Mouse (Mus musculus): ENCODE data around the gene Rrp12. TPM values are rescaled to one million over a fixed set of nuclear protein-coding genes. Genes with fewer than 3 reads are reported as not detected.

Rrp12 gene
- polyA plus RNA-seq, 1 experiment, result 3.6 TPM

DNA sequence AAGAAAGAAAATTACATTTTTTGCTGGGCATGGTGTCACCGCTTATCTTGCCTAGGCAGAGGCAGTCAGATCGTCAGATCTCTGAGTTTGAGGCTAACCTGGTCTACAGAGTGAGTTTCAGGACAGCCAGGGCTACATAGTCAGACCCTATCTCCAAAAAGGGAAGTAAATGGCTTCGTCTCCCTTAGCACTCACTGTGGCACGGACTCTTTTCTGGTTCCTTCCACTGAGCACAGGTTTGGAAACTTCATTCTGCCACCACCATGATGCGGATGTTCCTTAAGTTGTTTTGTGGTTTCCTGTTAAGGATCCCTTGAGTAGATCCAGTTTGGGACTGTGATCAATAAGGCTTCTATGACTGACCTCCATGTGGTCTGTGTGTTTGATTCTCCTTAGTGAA lies 71.0 kb downstream of the Rrp12 start:
- Histone ChIP-seq H3K4me1 (ENCODE audit: control insufficient read depth, insufficient read depth, low read length) (peaks cover 2% of the 10 kb centered on the region; the same call in 1 of the 2 replicates), H3K27me3 (replicated peaks; ENCODE audit: control insufficient read depth, insufficient read depth, low read length) (no peaks in the 10 kb centered on the region), H3K36me3 (ENCODE audit: control insufficient read depth, insufficient read depth, low read length) (no peaks in the 10 kb centered on the region), H3K4me3 (ENCODE audit: insufficient read depth, low read depth, low read length) (no peak overlapping the region), H3K27ac (ENCODE audit: insufficient read depth, low read depth, low read length) (no peak overlapping the region)
- no peak for DNase-seq
- 83% methylated on average over 5 of the region's 5 CpGs for WGBS
- TF ChIP-seq POLR2A (IDR thresholded peaks at IDR 0.05; ENCODE audit: low read depth, low read length), result no peak
- TF ChIP-seq CTCF (conservative IDR thresholded peaks at IDR 0.05; ENCODE audit: insufficient read depth, insufficient read length, low read depth, low read length), result no peak

DNA sequence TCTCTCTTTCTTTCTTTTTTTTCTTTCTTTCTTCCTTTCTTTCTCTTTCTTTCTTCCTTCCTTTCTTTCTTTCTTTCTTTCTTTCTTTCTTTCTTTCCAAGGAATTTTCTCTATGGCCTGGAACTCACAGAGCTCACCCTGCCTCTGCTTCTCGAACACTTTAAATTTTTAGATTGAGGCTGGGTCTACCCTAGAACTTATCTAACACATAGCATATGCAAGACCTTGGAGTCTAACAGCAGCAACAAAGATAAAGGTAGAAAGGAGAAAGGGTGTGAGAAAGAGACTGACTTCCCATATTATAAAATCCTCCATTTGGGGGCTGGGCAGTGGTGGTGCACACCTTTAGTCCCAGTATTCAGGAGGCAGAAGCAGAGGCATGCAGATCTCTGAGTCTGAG lies 73.4 kb downstream of the Rrp12 start:
- H3K4me3 ChIP-seq (ENCODE audit: insufficient read depth, low read depth, low read length), result no peak overlapping the region
- DNase-seq, result no peak
- TF ChIP-seq CTCF (conservative IDR thresholded peaks at IDR 0.05; ENCODE audit: insufficient read depth, insufficient read length, low read depth, low read length), result no peak
- no peak for TF ChIP-seq POLR2A (IDR thresholded peaks at IDR 0.05; ENCODE audit: low read depth, low read length)
- H3K36me3 ChIP-seq (ENCODE audit: control insufficient read depth, insufficient read depth, low read length), result no peaks in the 10 kb centered on the region
- WGBS, result 91% methylated on average over 1 of the region's 1 CpGs
- H3K27ac ChIP-seq (ENCODE audit: insufficient read depth, low read depth, low read length), result no peak overlapping the region
- H3K4me1 ChIP-seq (ENCODE audit: control insufficient read depth, insufficient read depth, low read length), result no peaks in the 10 kb centered on the region
- H3K27me3 ChIP-seq (replicated peaks; ENCODE audit: control insufficient read depth, insufficient read depth, low read length), result no peaks in the 10 kb centered on the region

DNA sequence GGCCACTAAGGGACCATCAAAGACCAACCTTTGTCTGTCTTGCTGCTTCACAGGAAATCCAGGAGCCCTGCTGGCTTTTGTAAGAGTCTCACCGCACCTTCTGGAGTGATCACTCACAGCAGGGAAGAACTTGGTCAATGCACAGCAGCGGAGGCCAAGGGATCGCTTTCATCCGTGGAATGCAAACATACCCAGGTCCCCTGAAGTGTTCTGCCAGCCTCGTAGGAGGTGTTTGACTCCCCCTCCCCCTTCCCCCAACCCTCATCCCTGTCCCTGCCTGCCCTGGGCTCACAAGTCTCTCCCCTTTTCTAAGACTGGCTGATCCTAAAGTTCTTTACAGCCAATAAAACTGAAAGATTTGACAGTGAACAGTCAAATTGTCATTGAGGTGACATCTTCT lies 74.5 kb downstream of the Rrp12 start:
- TF ChIP-seq CTCF (conservative IDR thresholded peaks at IDR 0.05; ENCODE audit: insufficient read depth, insufficient read length, low read depth, low read length), result no peak
- TF ChIP-seq POLR2A (IDR thresholded peaks at IDR 0.05; ENCODE audit: low read depth, low read length), result no peak
- no peaks in the 10 kb centered on the region for H3K4me1 ChIP-seq (ENCODE audit: control insufficient read depth, insufficient read depth, low read length)
- WGBS, result 33% methylated on average over 5 of the region's 5 CpGs
- no peaks in the 10 kb centered on the region for H3K36me3 ChIP-seq (ENCODE audit: control insufficient read depth, insufficient read depth, low read length)
- no peak overlapping the region for H3K4me3 ChIP-seq (ENCODE audit: insufficient read depth, low read depth, low read length)
- H3K27me3 ChIP-seq (replicated peaks; ENCODE audit: control insufficient read depth, insufficient read depth, low read length), result no peaks in the 10 kb centered on the region
- H3K27ac ChIP-seq (ENCODE audit: insufficient read depth, low read depth, low read length), result no peak overlapping the region
- DNase-seq, result no peak

DNA sequence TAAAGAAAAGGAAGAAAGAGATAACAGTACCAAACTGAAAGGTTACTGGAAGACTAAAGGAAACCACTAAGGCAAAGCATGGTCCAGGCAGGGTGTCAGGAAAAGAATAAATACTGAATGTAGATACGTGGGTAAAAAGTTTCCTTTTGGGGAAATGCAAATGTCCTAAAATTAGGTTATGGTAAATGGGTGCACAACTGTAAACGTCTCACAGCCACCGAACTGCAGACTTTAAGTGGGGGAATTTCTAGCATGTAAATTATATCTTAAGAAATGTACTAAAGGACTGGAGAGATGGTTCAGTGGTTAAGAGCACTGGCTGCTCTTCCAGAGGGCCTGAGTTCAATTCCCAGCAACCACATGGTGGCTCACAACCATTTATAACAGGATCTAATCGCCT lies 77.2 kb downstream of the Rrp12 start:
- H3K4me1 ChIP-seq (ENCODE audit: control insufficient read depth, insufficient read depth, low read length), result no peaks in the 10 kb centered on the region
- H3K27me3 ChIP-seq (replicated peaks; ENCODE audit: control insufficient read depth, insufficient read depth, low read length), result no peaks in the 10 kb centered on the region
- no peak for TF ChIP-seq POLR2A (IDR thresholded peaks at IDR 0.05; ENCODE audit: low read depth, low read length)
- TF ChIP-seq CTCF (conservative IDR thresholded peaks at IDR 0.05; ENCODE audit: insufficient read depth, insufficient read length, low read depth, low read length), result no peak
- no peak for DNase-seq
- WGBS, result 78% methylated on average over 4 of the region's 4 CpGs
- no peak overlapping the region for H3K27ac ChIP-seq (ENCODE audit: insufficient read depth, low read depth, low read length)
- no peaks in the 10 kb centered on the region for H3K36me3 ChIP-seq (ENCODE audit: control insufficient read depth, insufficient read depth, low read length)
- H3K4me3 ChIP-seq (ENCODE audit: insufficient read depth, low read depth, low read length), result no peak overlapping the region

GRCm38 (mm10) chr19:41817325-41817724 lies 78.6 kb downstream of the Rrp12 start:
- H3K27ac ChIP-seq (ENCODE audit: insufficient read depth, low read depth, low read length), result no peak overlapping the region
- no peak for DNase-seq
- no peaks in the 10 kb centered on the region for H3K27me3 ChIP-seq (replicated peaks; ENCODE audit: control insufficient read depth, insufficient read depth, low read length)
- no peaks in the 10 kb centered on the region for H3K36me3 ChIP-seq (ENCODE audit: control insufficient read depth, insufficient read depth, low read length)
- H3K4me1 ChIP-seq (ENCODE audit: control insufficient read depth, insufficient read depth, low read length), result no peaks in the 10 kb centered on the region
- TF ChIP-seq CTCF (conservative IDR thresholded peaks at IDR 0.05; ENCODE audit: insufficient read depth, insufficient read length, low read depth, low read length) (no peak), POLR2A (IDR thresholded peaks at IDR 0.05; ENCODE audit: low read depth, low read length) (no peak)
- 53% methylated on average over 10 of the region's 10 CpGs for WGBS
- H3K4me3 ChIP-seq (ENCODE audit: insufficient read depth, low read depth, low read length), result no peak overlapping the region

DNA sequence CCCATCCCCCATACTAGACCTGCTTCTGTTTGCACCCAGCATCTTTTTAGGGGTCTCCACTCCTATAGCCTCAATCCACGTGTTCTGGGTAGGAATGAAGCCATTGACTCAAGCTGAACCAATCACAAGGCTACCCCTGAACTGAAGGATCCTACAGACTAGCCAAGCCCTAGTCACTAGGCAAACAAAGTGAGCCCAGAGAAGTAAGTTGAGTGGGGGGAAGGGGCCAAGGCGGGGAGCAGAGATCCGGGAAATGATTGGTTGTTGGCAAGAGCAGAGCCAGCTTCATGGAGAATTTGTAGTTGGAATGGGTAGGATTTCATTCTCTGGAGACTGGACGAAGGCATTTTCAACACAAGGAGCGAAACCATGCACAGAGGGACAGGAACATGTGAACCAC lies 79.1 kb downstream of the Rrp12 start:
- H3K36me3 ChIP-seq (ENCODE audit: control insufficient read depth, insufficient read depth, low read length), result no peaks in the 10 kb centered on the region
- no peak overlapping the region for H3K4me3 ChIP-seq (ENCODE audit: insufficient read depth, low read depth, low read length)
- no peak overlapping the region for H3K27ac ChIP-seq (ENCODE audit: insufficient read depth, low read depth, low read length)
- WGBS, result 75% methylated on average over 5 of the region's 5 CpGs
- H3K27me3 ChIP-seq (replicated peaks; ENCODE audit: control insufficient read depth, insufficient read depth, low read length), result no peaks in the 10 kb centered on the region
- no peak for TF ChIP-seq CTCF (conservative IDR thresholded peaks at IDR 0.05; ENCODE audit: insufficient read depth, insufficient read length, low read depth, low read length)
- no peak for TF ChIP-seq POLR2A (IDR thresholded peaks at IDR 0.05; ENCODE audit: low read depth, low read length)
- no peak for DNase-seq
- H3K4me1 ChIP-seq (ENCODE audit: control insufficient read depth, insufficient read depth, low read length), result no peaks in the 10 kb centered on the region

DNA sequence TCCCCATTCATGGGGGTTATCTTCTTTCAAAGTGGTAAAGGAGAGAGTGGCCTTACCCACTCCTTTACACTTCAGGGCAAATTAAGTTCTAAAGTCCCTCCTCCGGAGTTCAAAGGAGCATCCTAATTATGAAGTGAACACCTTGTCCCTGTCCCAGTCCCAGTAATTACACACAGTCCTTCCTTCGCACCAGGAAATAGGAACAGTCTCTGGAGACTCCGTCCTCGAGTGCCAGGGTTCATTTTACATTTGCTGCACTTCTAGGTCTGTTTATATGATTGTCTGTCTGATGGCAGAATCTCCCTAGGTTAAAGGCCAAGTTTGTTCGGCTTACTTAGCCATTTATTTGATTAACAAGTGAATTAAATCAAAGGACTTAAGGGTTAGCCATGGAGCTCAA lies 79.6 kb downstream of the Rrp12 start:
- 50% methylated on average over 5 of the region's 5 CpGs for WGBS
- no peaks in the 10 kb centered on the region for H3K4me1 ChIP-seq (ENCODE audit: control insufficient read depth, insufficient read depth, low read length)
- H3K36me3 ChIP-seq (ENCODE audit: control insufficient read depth, insufficient read depth, low read length), result no peaks in the 10 kb centered on the region
- no peak for TF ChIP-seq CTCF (conservative IDR thresholded peaks at IDR 0.05; ENCODE audit: insufficient read depth, insufficient read length, low read depth, low read length)
- TF ChIP-seq POLR2A (IDR thresholded peaks at IDR 0.05; ENCODE audit: low read depth, low read length), result no peak
- no peak overlapping the region for H3K4me3 ChIP-seq (ENCODE audit: insufficient read depth, low read depth, low read length)
- no peak for DNase-seq
- H3K27ac ChIP-seq (ENCODE audit: insufficient read depth, low read depth, low read length), result no peak overlapping the region
- H3K27me3 ChIP-seq (replicated peaks; ENCODE audit: control insufficient read depth, insufficient read depth, low read length), result no peaks in the 10 kb centered on the region

DNA sequence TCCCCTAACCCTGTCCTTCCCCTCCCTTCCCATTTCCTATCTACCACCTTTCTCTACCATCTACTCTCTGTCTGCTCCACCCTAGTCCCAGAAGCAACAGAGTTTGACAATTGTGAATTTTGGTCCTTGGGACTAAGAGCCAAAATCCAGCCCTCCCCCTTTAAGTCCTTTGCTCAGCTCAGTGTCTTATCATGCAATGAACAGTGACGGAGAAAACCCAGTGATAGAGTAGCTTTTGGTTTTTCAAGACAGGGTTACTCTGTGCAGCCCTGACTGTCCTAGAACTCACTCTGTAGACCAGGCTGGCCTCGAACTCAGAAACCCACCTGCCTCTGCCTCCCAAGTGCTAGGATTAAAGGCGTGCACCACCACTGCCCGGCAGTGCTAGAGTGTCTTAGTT lies 82.6 kb downstream of the Rrp12 start:
- Histone ChIP-seq H3K36me3 (ENCODE audit: control insufficient read depth, insufficient read depth, low read length) (no peaks in the 10 kb centered on the region), H3K4me3 (ENCODE audit: insufficient read depth, low read depth, low read length) (no peak overlapping the region), H3K27ac (ENCODE audit: insufficient read depth, low read depth, low read length) (no peak overlapping the region), H3K27me3 (replicated peaks; ENCODE audit: control insufficient read depth, insufficient read depth, low read length) (no peaks in the 10 kb centered on the region), H3K4me1 (ENCODE audit: control insufficient read depth, insufficient read depth, low read length) (no peaks in the 10 kb centered on the region)
- no peak for DNase-seq
- 91% methylated on average over 4 of the region's 4 CpGs for WGBS
- TF ChIP-seq CTCF (conservative IDR thresholded peaks at IDR 0.05; ENCODE audit: insufficient read depth, insufficient read length, low read depth, low read length), result no peak
- TF ChIP-seq POLR2A (IDR thresholded peaks at IDR 0.05; ENCODE audit: low read depth, low read length), result no peak

Other genes starting within 250 kb of the Rrp12 start
- gene Slit1, start 152.5 kb downstream of the Rrp12 start, polyA plus RNA-seq (2012; rRNA removed), result 0.05 and 0.17 TPM in 2 replicates
- gene Arhgap19, start 94.1 kb downstream of the Rrp12 start, polyA plus RNA-seq (2012; rRNA removed), result 1.0 and 1.3 TPM in 2 replicates
- 1.3 and 1.6 TPM in 2 replicates for gene Frat1, start 66.2 kb downstream of the Rrp12 start, polyA plus RNA-seq (2012; rRNA removed)
- 1.4 TPM in 2 replicates for gene Frat2, start 48.0 kb downstream of the Rrp12 start, polyA plus RNA-seq (2012; rRNA removed)
- gene Pgam1, start 15.8 kb upstream of the Rrp12 start, polyA plus RNA-seq (2012; rRNA removed), result 493 and 500 TPM in 2 replicates
- 11.8 and 15.2 TPM in 2 replicates for gene Exosc1, start 37.2 kb upstream of the Rrp12 start, polyA plus RNA-seq (2012; rRNA removed)
- gene Zdhhc16, start 37.3 kb upstream of the Rrp12 start, polyA plus RNA-seq (2012; rRNA removed), result 74.2 and 78.7 TPM in 2 replicates
- gene Mms19, start 85.0 kb upstream of the Rrp12 start, polyA plus RNA-seq (2012; rRNA removed), result 54.9 and 56.1 TPM in 2 replicates
- gene Ubtd1, start 85.6 kb upstream of the Rrp12 start, polyA plus RNA-seq (2012; rRNA removed), result 23.0 and 28.2 TPM in 2 replicates
- gene Ankrd2, start 139.8 kb upstream of the Rrp12 start, polyA plus RNA-seq (2012; rRNA removed), result 0.14 and 2.2 TPM in 2 replicates
- 167 and 177 TPM in 2 replicates for gene Hoga1, start 149.4 kb upstream of the Rrp12 start, polyA plus RNA-seq (2012; rRNA removed)
- 3.6 and 5.1 TPM in 2 replicates for gene 4933411K16Rik, start 156.1 kb upstream of the Rrp12 start, polyA plus RNA-seq (2012; rRNA removed)
- 25.9 and 26.3 TPM in 2 replicates for gene Morn4, start 190.2 kb upstream of the Rrp12 start, polyA plus RNA-seq (2012; rRNA removed)
- gene Pi4k2a, start 194.3 kb upstream of the Rrp12 start, polyA plus RNA-seq (2012; rRNA removed), result 41.7 and 45.4 TPM in 2 replicates
- 17.5 and 19.5 TPM in 2 replicates for gene Avpi1, start 232.9 kb upstream of the Rrp12 start, polyA plus RNA-seq (2012; rRNA removed)